Mouse (Mus musculus) CH12.LX (cell line): Measurements from ENCODE around the gene Hfe2. TPM values are rescaled to one million over a fixed set of nuclear protein-coding genes. Genes with fewer than 3 reads are reported as not detected.
A peak's percentile ranks its signal among the peaks of the same experiment; 100 is the strongest.
"Not testable (repeated sequence)": the region's sequence is repeated elsewhere in the genome, so short reads cannot be mapped to it uniquely, and the experiment has no call there.

Experiments used
- DNase-seq: peaks from one replicate; pipeline ENCODE4 v3.0.0-alpha.2; 2013; ENCODE audit errors: extremely low read depth
- H3K27ac ChIP-seq: 2 replicates; pipeline ENCODE4 v1.5.1; 2012; ENCODE audit warnings: low read depth, mild to moderate bottlenecking, control low read depth, moderate library complexity; ENCODE audit not compliant: insufficient read depth
- H3K27me3 ChIP-seq: replicated peaks from 2 replicates; pipeline ENCODE3; 2012; ENCODE audit warnings: inconsistent platforms
- H3K36me3 ChIP-seq, 2 experiments: replicated peaks in 1 of 2; 2 replicates each; pipeline versions ENCODE3 to v1.6.1; 2012; ENCODE audit warnings: inconsistent platforms in 1 of 2, low read length in 1 of 2, mild to moderate bottlenecking in 1 of 2, mixed read lengths in 1 of 2, moderate library complexity in 1 of 2; ENCODE audit not compliant: control insufficient read depth in 1 of 2, insufficient read depth in 1 of 2
- H3K4me1 ChIP-seq, 2 experiments: 2 replicates each; pipeline ENCODE4 v1.6.1; 2012; ENCODE audit warnings: inconsistent platforms in 1 of 2, moderate library complexity in 1 of 2; ENCODE audit not compliant: insufficient read depth in 2 of 2, control insufficient read depth in 1 of 2
- H3K4me2 ChIP-seq: 2 replicates; pipeline ENCODE4 v1.6.1; 2012; ENCODE audit warnings: low read depth, mild to moderate bottlenecking, control low read depth; ENCODE audit not compliant: poor library complexity, insufficient read depth, severe bottlenecking
- H3K4me3 ChIP-seq, 3 experiments: fragments of 150-350 bp in 1 of 3; sonication (generic) in 1 of 3; replicated peaks in 1 of 3; 2 replicates each; pipeline versions ENCODE3 to v1.5.1; 2011 to 2012; ENCODE audit warnings: low read depth in 2 of 3, low read length in 2 of 3, mild to moderate bottlenecking in 2 of 3, moderate library complexity in 2 of 3, control low read depth in 1 of 3, improper control_type of control experiment in 1 of 3, inconsistent platforms in 1 of 3, mixed read lengths in 1 of 3; ENCODE audit not compliant: poor library complexity in 1 of 3
- H3K79me2 ChIP-seq: replicated peaks from 2 replicates; pipeline ENCODE4 v1.6.1; 2012; ENCODE audit warnings: mild to moderate bottlenecking, moderate library complexity; ENCODE audit not compliant: control insufficient read depth, poor library complexity, insufficient read depth, severe bottlenecking; ENCODE audit errors: extremely low read depth
- H3K9ac ChIP-seq: 2 replicates; pipeline ENCODE4 v1.6.1; 2012; ENCODE audit warnings: low read depth, mild to moderate bottlenecking, control low read depth, moderate library complexity; ENCODE audit not compliant: insufficient read depth
- H3K9me3 ChIP-seq: replicated peaks from 2 replicates; pipeline ENCODE3; 2012; ENCODE audit warnings: low read length, inconsistent platforms, mixed read lengths
- BHLHE40 ChIP-seq: IDR thresholded peaks from 2 replicates; pipeline ENCODE4 v1.6.1; 2011; ENCODE audit warnings: mild to moderate bottlenecking, low read depth, low read length, improper control_type of control experiment
- CHD1 ChIP-seq: IDR thresholded peaks from 2 replicates; pipeline ENCODE4 v1.6.1; 2012; ENCODE audit warnings: low read depth, low read length, improper control_type of control experiment, inconsistent platforms
- CHD2 ChIP-seq: IDR thresholded peaks from 2 replicates; pipeline ENCODE4 v1.6.1; 2011; ENCODE audit warnings: low read length, improper control_type of control experiment
- E2F4 ChIP-seq: IDR thresholded peaks from 2 replicates; pipeline ENCODE4 v1.6.1; 2011; ENCODE audit warnings: low read depth, low read length, improper control_type of control experiment; ENCODE audit not compliant: insufficient replicate concordance
- ETS1 ChIP-seq: conservative IDR thresholded peaks from 2 replicates; pipeline ENCODE4 v1.6.1; 2012; ENCODE audit warnings: low read depth, mild to moderate bottlenecking, inconsistent platforms, low read length, improper control_type of control experiment, moderate library complexity
- HCFC1 ChIP-seq: IDR thresholded peaks from 2 replicates; pipeline ENCODE4 v1.6.1; 2012; ENCODE audit warnings: low read depth, mild to moderate bottlenecking, inconsistent platforms, low read length, improper control_type of control experiment
- JUN ChIP-seq: IDR thresholded peaks from 2 replicates; pipeline ENCODE4 v1.6.1; 2011; ENCODE audit warnings: low read depth, mild to moderate bottlenecking, low read length, improper control_type of control experiment, moderate library complexity; ENCODE audit not compliant: insufficient read depth
- JUND ChIP-seq: conservative IDR thresholded peaks from 2 replicates; pipeline ENCODE4 v1.6.1; 2011; ENCODE audit warnings: low read depth, low read length, improper control_type of control experiment
- KAT2A ChIP-seq: IDR thresholded peaks from 2 replicates; pipeline ENCODE4 v1.6.1; 2012; ENCODE audit warnings: low read length, improper control_type of control experiment, inconsistent platforms; ENCODE audit not compliant: insufficient replicate concordance
- MAFK ChIP-seq: IDR thresholded peaks from 2 replicates; pipeline ENCODE4 v1.6.1; 2011; ENCODE audit warnings: low read length, improper control_type of control experiment; ENCODE audit not compliant: insufficient replicate concordance
- MAZ ChIP-seq: IDR thresholded peaks from 2 replicates; pipeline ENCODE4 v1.6.1; 2012; ENCODE audit warnings: low read depth, mild to moderate bottlenecking, inconsistent platforms, low read length, improper control_type of control experiment, moderate library complexity
- MEF2A ChIP-seq: IDR thresholded peaks from 2 replicates; pipeline ENCODE4 v1.6.1; 2014; ENCODE audit warnings: low read depth, mild to moderate bottlenecking, inconsistent platforms, low read length, improper control_type of control experiment, borderline replicate concordance
- MXI1 ChIP-seq: IDR thresholded peaks from 2 replicates; pipeline ENCODE4 v1.6.1; 2011; ENCODE audit warnings: mild to moderate bottlenecking, low read depth, low read length, improper control_type of control experiment
- PAX5 ChIP-seq: IDR thresholded peaks from 2 replicates; pipeline ENCODE4 v1.6.1; 2012; ENCODE audit warnings: low read length, inconsistent platforms, mixed read lengths
- POLR2A ChIP-seq: IDR thresholded peaks from 2 replicates; pipeline ENCODE4 v1.6.1; 2011; ENCODE audit warnings: low read depth, mild to moderate bottlenecking, improper control_type of control experiment, low read length
- POLR2AphosphoS2 ChIP-seq: IDR thresholded peaks from 2 replicates; pipeline ENCODE4 v1.6.1; 2011; ENCODE audit warnings: low read depth, low read length, improper control_type of control experiment
- SMC3 ChIP-seq: IDR thresholded peaks from 2 replicates; pipeline ENCODE4 v1.6.1; 2011; ENCODE audit warnings: low read depth, low read length, improper control_type of control experiment
- TBP ChIP-seq: conservative IDR thresholded peaks from 2 replicates; pipeline ENCODE4 v1.6.1; 2011; ENCODE audit warnings: low read depth, low read length, improper control_type of control experiment
- UBTF ChIP-seq: IDR thresholded peaks from 2 replicates; pipeline ENCODE4 v1.6.1; 2012; ENCODE audit warnings: low read depth, mild to moderate bottlenecking, inconsistent platforms, low read length, improper control_type of control experiment, moderate library complexity
- USF1 ChIP-seq: IDR thresholded peaks from 2 replicates; pipeline ENCODE4 v1.6.1; 2014; ENCODE audit warnings: low read depth, mild to moderate bottlenecking, inconsistent platforms, low read length, improper control_type of control experiment
- USF2 ChIP-seq: conservative IDR thresholded peaks from 2 replicates; pipeline ENCODE4 v1.6.1; 2011; ENCODE audit warnings: low read depth, low read length, improper control_type of control experiment
- ZKSCAN1 ChIP-seq: IDR thresholded peaks from 2 replicates; pipeline ENCODE4 v1.6.1; 2012; ENCODE audit warnings: low read depth, inconsistent platforms, low read length, improper control_type of control experiment, borderline replicate concordance
- ZNF384 ChIP-seq: IDR thresholded peaks from 2 replicates; pipeline ENCODE4 v1.6.1; 2012; ENCODE audit warnings: low read depth, low read length, improper control_type of control experiment, inconsistent platforms
- dilution Hi-C: fragments of 300-500 bp; cut with MboI; formaldehyde crosslinking; loops from 2 replicates; pipeline ENCODE4 v1.14.3; 2020; ENCODE audit warnings: low sequenced_read_pairs; ENCODE audit not compliant: extremely low pct_unique_long_range_greater_than_20kb, extremely low pct_ligation_motif_present
- in situ Hi-C: fragments of 300-500 bp; cut with MboI; formaldehyde crosslinking; loops from 3 replicates; pipeline ENCODE4 v1.14.3; 2019; ENCODE audit warnings: low sequenced_read_pairs, low pct_ligation_motif_present, low pct_unique_long_range_greater_than_20kb, mixed read lengths
- polyA plus RNA-seq: library from polyadenylated mRNA; unstranded; fragments of >175 nt; gene quantifications from 2 replicates; pipeline ENCODE4 v1.2.1, GENCODE M21; 2012; ENCODE audit warnings: low read depth; ENCODE audit not compliant: insufficient read length
- total RNA-seq, 2 experiments: library from RNA; depleted of rRNA; stranded (reverse); fragments of 300-350 nt in 1 of 2; fragments of >200 nt in 1 of 2; gene quantifications; 2 replicates each; pipeline ENCODE4 v1.2.3; 2012 to 2014

Hfe2 gene
- total and polyA plus RNA-seq, 3 experiments: not detected

DNA sequence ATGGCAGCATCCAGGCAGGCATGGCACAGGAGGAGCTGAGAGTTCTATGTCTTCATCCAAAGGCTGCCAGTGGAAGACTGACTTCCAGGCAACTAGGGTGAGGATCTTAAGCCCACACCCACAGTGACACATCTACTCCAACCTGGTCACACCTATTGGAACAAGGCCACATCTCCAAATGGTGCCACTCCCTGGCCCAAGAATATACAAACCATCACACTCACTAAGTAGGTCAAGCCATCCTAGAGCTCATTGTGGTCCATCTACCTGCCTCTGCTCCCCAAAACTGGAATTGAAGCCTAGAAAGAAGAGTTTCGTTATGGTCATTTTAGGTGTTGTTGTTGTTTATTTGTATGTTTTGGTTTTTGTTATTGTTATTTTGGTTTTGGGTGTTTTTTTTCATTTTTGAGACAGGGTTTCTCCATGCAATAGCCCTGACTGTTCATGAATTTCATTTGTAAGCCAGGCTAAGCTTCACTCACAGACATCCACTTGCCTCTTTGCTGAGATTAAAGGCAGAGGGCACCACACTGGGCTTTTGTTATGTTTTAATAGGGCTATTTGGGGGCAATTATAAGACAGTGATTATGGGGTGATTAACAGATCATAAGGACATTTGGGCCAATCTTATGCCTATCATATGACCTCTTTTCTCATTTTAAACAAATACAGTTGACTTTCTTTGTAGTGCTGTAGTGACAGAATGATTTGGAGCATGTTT is 29.3 kb upstream of the Hfe2 start:
- Histone ChIP-seq H3K4me3 (no peak overlapping the region), H3K9ac (no peak overlapping the region), H3K36me3 (no peaks in the 10 kb centered on the region), H3K27me3 (peaks cover 3% of the 10 kb centered on the region), H3K27ac (no peak overlapping the region), H3K4me1 (peaks cover 0 to 13% of the 10 kb centered on the region in 2 experiments; a peak in 1 of 4 replicates), H3K4me2 (no peak overlapping the region), H3K9me3 (no peaks in the 10 kb centered on the region), H3K79me2 (no peaks in the 10 kb centered on the region)
- TF ChIP-seq MAFK (no peak), TBP (no peak), ETS1 (no peak), JUN (no peak), PAX5 (no peak), JUND (no peak), USF1 (no peak), MEF2A (no peak), ZKSCAN1 (no peak), POLR2A (no peak), SMC3 (no peak), USF2 (no peak), KAT2A (no peak), CHD1 (no peak), ZNF384 (no peak), HCFC1 (no peak), POLR2AphosphoS2 (no peak), BHLHE40 (no peak), MAZ (no peak), CHD2 (no peak)
- no peak for DNase-seq
- in situ Hi-C loops (no loop called here), dilution Hi-C loops (no loop called here)

DNA sequence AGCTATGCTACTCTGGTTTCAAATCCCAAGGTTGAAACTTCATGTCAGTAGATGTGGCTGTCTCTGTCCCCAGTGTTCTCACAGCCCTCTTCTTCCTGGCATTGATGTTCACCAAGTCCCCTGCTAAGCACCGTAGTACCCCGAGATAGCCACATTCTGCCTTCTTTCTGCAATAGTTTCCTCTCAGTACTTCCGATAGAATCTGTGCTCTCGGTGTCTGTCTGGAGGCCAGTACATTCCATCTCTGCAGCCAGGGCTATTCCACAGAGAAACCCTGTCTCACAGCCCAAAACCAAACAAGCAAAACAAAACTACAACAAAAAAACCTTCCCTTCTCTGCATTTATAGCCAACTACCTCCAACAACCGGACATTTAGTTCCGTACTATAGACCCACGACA is 28.8 kb upstream of the Hfe2 start:
- Histone ChIP-seq H3K36me3 (no peaks in the 10 kb centered on the region), H3K9ac (no peak overlapping the region), H3K9me3 (no peaks in the 10 kb centered on the region), H3K79me2 (no peaks in the 10 kb centered on the region), H3K4me2 (no peak overlapping the region), H3K4me1 (peaks cover 0 to 13% of the 10 kb centered on the region in 2 experiments; a peak in 1 of 4 replicates), H3K27me3 (peaks cover 3% of the 10 kb centered on the region), H3K27ac (no peak overlapping the region), H3K4me3 (no peak overlapping the region)
- TF ChIP-seq UBTF (no peak), MAZ (no peak), SMC3 (no peak), E2F4 (no peak), JUN (no peak), MXI1 (no peak), TBP (no peak)
- dilution Hi-C loops: no loop called here
- DNase-seq: no peak
- in situ Hi-C loops: no loop called here

DNA sequence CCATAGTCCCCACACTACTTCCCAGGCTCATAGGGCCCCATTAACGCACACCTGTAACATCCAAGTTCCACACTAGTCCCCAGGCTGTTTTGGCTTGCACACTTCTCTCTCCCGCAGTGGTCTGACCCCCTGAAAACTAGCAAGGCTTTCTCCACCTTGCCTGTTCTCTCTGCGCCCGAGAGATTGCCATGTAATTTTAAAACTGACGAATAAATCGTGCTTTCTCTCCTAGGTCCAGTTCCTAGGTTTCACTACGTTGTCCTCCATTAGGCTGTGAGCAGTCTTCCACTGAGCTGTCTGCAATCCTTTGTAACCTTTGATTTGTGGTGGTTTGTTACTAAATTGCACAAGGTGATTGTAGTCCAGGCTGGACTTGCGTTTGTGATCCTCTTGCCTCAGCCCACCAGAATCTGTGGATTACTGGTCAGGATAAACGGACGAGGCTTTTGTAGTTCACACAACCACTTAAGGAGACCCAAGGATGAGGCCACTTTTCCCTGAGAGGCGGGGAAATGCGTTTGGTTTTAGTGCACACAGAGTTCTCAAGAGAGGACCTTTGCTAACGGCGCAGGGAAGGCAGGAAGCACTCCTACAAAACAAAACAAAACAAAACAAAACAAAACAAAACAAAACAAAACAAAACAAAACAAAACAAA is 28.2 kb upstream of the Hfe2 start:
- H3K79me2 ChIP-seq, H3K36me3 ChIP-seq, H3K9ac ChIP-seq, dilution Hi-C loops, DNase-seq, H3K9me3 ChIP-seq, H3K27me3 ChIP-seq, H3K27ac ChIP-seq, in situ Hi-C loops: not testable (repeated sequence)
- peak overlapping the region; percentile 88 for H3K4me2 ChIP-seq
- peak overlapping the region in 1 of 3 experiments; percentile 53 for H3K4me3 ChIP-seq
- peaks cover 0 to 13% of the 10 kb centered on the region in 2 experiments; a peak in 1 of 4 replicates for H3K4me1 ChIP-seq
